Mouse (Mus musculus) Muller cell, postnatal 12 days (primary cell): ENCODE measurements around the gene Golga7b.

ENCODE experiments used
- DNase-seq: peaks from one replicate; pipeline ENCODE4 v3.0.0-alpha.2; 2015; ENCODE audit errors: inconsistent ontology term

Golga7b gene

DNA sequence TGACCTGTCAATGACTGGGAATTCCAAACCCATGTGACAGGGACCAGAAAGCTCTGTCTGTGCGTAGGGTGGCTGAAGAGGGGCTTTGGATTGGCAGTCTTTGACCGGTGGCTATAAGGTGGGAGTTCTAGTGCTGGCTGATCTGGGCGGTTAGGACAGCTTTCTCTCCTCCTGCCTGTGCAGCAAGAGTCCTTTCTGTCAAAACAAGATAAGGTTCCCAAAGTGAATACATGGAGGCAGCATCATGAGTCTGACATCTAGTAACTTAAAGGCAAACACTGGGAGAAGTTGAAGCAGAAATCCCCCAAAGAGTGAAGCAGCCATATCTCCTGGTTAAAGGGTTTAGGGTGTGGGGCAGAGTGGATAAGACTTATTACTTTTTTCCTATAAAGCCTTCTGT lies at the start of gene Golga7b:
TSS of gene Golga7b (plus strand) at position 56 of the 400 bp plus-strand sequence.
- no peak for DNase-seq

GRCm38 (mm10) chr19:42198026-42198425 lies 49.3 kb upstream of the Golga7b start:
- DNase-seq: no peak

- DNase-seq: no peak
These were observed 45.5 kb upstream of the Golga7b start, which contains the start of gene Sfrp5 for GRCm38 (mm10) chr19:42201696-42202381. Gene Sfrp5 (minus strand): TSS chr19:42202252.

GRCm38 (mm10) chr19:42202467-42202866 lies 44.9 kb upstream of the Golga7b start:
- DNase-seq: no peak

DNA sequence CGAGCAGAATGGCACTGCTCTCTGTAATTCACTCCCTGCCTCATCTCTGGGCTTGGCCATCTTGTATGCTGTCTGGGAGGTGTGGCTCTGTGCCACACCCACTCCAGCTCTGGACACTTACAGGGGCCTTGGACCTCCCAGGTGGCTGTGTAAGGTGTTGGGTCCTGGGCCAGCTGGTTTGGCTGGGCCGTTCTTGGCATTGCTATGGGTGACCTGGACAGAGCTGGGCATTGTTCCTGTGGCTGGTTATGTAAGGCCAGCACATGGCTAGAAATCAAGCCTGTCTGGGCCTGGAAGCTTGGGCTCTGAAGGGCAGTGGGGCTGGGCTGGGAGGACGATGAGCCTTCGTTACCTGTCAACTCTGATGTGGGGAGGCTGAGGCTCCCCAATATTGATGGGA lies 43.1 kb upstream of the Golga7b start:
- no peak for DNase-seq

- no peak for DNase-seq
These were observed 42.2 kb upstream of the Golga7b start for GRCm38 (mm10) chr19:42205201-42205600.

DNA sequence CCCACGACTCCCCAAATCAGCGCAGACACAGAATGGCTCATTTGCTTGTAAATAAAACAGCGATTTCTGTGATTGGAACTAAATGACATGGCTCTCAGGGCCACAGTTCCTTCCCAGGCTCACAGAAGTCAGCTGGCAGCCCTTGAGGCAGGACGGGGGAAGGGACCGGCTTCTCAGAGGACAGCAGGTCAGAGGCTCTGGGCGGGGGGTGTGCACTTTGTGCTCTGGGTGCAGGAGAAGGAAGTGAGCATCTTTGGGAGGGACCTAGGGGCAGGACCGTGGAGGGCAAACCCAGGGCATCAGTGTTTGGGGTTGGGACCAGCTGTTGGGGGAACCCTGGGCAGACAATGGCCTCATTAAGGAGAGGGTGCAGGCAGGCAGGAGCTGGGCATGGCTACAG lies 37.9 kb upstream of the Golga7b start:
- DNase-seq: no peak

- DNase-seq: no peak
These were observed 37.4 kb upstream of the Golga7b start for GRCm38 (mm10) chr19:42209976-42210375.

DNA sequence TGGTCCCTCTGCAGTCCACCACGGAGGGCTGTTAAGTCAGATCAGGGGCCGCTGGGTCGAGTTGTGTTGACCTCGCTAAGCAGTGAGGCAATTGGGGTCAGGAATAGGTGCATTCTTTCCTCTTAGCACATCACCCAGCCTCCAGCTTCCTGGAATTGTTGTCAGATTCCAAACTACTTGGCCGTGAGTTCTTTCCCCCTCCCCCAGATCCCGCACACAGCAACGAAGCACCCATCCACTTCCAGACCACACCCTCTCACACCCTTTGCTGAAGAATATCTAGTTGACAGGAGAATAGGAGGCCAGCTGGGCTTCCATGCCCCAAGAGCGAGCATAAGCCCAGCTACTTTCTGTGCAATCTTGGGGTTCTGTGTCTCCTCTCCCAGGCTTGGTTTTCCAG lies 35.4 kb upstream of the Golga7b start:
- no peak for DNase-seq

DNA sequence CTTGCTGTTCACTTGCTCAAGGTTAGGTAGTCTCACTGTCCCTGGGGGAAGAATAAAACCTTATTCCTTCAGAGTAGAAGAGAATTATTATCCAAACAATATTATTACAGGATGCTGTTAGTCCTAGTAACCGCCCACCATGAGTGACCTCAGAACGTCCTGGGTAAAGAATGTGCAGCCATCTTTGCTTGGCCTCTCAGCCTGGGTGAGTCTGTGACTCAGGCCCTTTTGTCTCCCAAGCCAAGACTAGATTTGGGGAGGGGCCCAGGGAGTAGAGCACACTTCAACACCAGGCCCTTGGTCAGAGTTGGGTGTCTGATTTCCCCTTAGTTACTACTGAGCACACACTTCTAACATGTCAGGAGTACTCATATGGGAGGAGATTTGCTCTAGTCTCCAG lies 32.8 kb upstream of the Golga7b start:
- DNase-seq: no peak

DNA sequence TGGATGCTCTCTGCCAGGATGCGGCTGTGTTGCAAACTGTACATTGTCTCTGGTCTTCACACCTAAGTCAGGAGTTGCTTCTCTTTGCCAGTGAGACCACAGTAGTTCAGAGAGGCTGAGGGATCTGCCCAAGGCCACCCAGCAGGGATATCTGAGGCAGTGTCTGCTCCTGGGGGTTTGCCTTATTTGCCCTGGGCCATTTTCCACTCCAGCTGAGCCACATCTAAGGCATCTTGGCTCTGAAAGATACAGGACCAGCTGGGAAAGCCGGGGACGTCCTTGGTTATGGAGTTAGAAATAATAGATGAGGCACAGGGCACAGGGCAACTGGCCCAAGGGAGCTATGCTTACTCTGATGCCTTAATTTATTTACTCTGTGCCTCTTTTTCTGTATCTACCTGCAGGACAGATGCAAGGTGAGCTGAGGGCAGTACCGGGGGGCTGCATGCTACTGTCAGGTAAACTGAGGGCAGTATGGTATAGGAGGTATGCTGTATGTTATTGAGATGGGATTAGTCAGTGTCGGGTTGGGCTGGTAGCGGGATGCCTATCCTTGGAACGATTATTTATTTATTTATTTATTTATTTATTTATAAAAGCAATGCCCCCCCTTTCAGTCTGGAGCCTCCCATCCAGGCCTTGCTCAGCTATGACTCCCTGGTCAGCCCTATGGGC lies 30.5 kb upstream of the Golga7b start:
- DNase-seq: no peak

GRCm38 (mm10) chr19:42217374-42217763 lies 30.0 kb upstream of the Golga7b start:
- DNase-seq: no peak

DNA sequence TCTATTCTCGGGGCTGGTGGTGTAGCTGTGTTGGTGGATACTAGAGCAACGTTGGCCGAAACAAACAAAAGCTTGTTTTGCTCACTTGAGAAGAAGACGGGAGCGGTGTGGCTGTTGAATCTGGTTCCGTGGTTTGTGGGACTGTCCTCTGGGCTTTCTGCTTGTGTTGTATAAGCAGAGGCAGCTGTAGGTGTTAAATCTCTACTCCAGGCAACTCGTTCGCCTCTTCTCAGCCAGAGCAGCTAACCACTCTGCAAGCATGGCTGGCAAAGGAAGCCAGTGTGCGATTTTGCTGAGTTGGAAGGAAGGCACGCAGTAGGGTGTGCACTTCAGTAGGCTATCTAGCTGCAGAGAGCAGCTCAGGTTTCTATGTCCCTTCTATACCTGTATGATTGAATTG lies 20.9 kb upstream of the Golga7b start:
- DNase-seq: no peak

DNA sequence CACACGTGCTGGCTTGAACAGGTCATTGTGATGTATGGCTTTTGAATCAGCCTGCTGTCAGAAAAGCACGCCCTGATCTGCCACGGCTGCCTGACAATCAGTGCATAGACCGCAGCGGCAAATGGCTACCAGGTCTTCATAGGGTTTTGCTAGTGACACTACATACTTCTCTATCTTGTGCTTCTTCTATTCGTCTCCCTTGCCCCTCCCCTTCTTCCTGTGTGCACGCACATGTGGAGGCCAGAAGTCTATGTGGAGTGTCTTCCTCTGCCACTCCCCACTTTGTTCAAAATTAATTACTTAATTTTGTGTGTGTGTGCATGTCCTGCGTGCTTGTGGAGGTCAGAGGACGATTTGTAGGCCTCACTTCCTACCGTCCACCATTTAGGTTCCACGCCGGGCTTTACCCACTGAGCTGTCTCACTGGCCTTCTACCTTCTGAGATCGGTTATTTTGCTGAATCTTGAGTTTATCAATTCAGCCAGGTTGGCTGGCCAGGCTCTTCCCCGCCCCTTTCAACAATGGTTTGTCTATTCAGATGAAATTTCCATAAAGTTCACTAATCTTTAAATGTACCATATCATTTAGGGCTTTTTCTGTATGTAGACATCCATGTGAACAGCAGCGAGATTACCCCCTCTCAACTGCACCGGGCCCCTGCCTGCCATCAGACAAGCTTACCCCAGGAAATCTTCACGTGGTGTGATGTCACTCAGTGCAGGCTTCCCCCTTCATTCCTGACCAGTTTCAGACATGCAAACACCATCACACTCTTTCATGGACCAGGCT lies 17.7 kb upstream of the Golga7b start:
- no peak for DNase-seq

DNA sequence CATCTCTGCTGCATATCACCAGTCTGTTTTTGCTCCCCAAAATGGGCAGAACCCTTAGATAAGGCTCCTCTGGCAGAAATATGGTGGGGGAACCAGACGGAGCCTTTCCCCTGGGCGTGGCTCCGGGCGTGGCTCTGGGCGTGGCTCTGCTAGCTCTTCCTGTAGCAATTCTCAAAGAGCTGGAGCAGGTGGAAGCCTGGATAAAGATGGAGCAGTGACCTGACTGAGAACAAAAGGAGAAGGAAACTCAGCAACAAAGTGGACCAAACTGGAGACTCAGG lies 17.1 kb upstream of the Golga7b start:
- DNase-seq: no peak

DNA sequence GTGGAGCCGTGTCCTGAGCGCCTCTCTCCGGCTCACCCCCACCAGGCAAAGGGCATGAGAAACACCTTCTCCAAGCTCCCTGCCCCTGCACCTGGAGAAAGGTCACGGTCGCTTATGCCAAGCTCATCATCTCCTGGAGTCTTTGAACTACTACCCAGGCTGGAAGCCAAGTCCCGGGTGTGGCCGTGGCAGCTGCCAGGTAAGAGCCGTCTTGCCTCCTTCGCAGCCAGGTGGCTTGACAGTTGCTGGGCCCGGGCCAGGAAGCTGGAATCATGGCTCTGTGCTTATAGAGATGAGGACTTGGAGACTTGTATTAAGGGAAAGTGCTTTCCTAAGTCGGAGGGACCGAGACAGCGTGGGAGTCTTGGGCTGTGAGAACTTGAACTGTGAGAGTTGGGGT lies 16.4 kb upstream of the Golga7b start:
- DNase-seq: no peak

DNA sequence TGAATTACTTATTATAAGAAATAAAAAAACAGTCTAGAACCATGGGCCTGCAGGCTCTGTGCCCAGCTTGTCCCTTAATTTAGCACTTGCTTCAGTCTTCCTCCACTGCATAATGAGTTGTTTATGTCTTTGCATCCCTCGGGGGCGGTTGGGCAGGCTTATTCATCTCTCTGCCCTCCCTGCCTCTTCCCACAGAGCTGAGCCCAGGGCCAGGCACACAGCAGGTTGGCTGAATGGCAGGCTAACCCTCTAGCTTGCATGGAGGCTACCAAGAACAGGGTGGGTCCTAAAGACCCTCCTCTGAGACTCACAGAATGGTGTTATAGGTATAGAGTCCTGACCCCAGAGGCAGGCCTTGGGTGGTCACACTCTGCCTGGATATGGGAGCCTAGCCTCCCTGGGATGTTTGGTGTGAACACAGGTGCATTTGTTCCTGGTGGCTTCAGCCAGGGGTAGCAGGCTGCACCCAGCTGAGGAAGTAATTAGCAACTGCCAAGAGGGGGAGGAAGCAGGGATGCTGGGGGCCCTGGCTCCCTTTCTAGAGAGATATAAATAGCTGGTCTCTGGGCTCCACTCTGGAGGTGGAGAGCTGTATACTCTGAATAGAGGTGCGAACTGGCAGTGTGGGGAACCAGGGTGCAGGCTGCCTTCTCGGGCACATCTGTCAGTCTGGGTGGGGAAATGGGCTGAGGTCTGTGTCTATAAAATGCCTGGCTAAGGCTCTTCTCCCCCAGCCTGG lies 9.6 kb upstream of the Golga7b start:
- no peak for DNase-seq

- peak; percentile 31 for DNase-seq
These were observed 9.0 kb upstream of the Golga7b start for GRCm38 (mm10) chr19:42238341-42238715.

- peak; percentile 33 for DNase-seq
These were observed 6.5 kb upstream of the Golga7b start for GRCm38 (mm10) chr19:42240881-42241280.

DNA sequence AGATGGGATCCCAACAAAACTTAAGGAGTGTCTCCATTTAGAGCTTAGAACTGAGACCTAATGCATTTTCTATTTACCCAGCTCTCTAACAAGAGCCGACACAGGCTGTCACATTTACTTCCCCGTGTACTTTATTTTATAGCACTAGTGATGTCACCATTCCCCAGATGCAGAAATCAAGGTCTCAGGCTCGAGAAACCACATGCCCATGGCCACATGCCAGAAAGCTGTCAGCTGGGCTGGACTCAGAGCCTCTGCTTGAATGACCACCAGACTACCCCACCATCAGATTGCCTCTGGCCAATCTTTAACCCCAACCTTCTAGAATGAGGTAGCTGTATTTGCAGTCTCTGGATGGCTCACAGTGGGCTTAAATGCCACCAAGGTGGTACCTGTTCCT lies 4.0 kb upstream of the Golga7b start:
- no peak for DNase-seq

DNA sequence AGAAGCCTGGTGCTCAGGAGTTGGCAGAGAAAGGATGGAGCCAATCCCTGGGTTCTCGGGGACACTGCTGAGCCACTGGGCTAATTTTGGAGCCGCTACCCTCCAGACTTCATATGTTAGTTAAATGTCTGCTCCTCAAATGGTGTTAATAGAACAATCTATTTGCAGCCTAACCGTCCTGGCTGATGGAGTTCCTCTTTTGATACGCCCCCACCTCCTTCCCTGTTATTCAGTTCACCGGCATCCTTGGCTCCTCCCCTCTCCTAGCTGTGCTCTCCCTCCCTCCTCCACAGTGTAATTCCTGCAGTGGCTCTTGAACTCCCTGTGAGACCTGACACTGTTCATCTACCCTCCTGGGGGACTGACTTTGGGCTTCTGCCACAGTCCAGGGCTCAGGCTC lies 748 bp upstream of the Golga7b start:
- no peak for DNase-seq
